Mouse (Mus musculus) bone marrow, adult 2 months (tissue): Measurements from ENCODE around the gene Fam207a. TPM values are rescaled to one million over a fixed set of nuclear protein-coding genes. Genes with fewer than 3 reads are reported as not detected.

Experiments
- H3K27ac ChIP-seq: fragments of 200-500 bp; 2 replicates; pipeline ENCODE4 v1.5.1; 2012; ENCODE audit warnings: low read depth, mild to moderate bottlenecking, control low read depth, inconsistent platforms, low read length; ENCODE audit not compliant: control insufficient read depth, poor library complexity, insufficient read depth
- H3K4me1 ChIP-seq: fragments of 200-500 bp; 2 replicates; pipeline ENCODE4 v1.6.1; 2011; ENCODE audit warnings: low read length; ENCODE audit not compliant: control insufficient read depth, insufficient read depth
- H3K4me3 ChIP-seq: fragments of 200-500 bp; replicated peaks from 2 replicates; pipeline ENCODE3; 2011; ENCODE audit warnings: mild to moderate bottlenecking, low read depth, low read length, control low read depth; ENCODE audit not compliant: control insufficient read depth
- CTCF ChIP-seq: fragments of 200-500 bp; IDR thresholded peaks from 2 replicates; pipeline ENCODE4 v1.5.1; 2011; ENCODE audit warnings: low read length, control low read depth; ENCODE audit not compliant: control insufficient read depth, insufficient read depth
- POLR2A ChIP-seq: fragments of 200-500 bp; IDR thresholded peaks from 2 replicates; pipeline ENCODE4 v1.6.1; 2011; ENCODE audit warnings: low read depth, mild to moderate bottlenecking, control low read depth, low read length, borderline replicate concordance; ENCODE audit not compliant: control insufficient read depth
- WGBS: fragments of 180-500 bp; shearing (Covaris S2); methylation state at CpG from one replicate; pipeline ENCODE4 v1.1.7; 2018; 5-methylcytosine and 5-hydroxymethylcytosine counted together
- polyA plus RNA-seq: library from polyadenylated mRNA; stranded (reverse); fragments of >200 nt; gene quantifications from 2 replicates; pipeline ENCODE4 v1.2.4, GENCODE M21; 2011; ENCODE audit warnings: low replicate concordance; ENCODE audit not compliant: missing spikeins, insufficient read depth, insufficient read length

Gene Fam207a
- polyA plus RNA-seq, 1 experiment, result 29.2 TPM

DNA sequence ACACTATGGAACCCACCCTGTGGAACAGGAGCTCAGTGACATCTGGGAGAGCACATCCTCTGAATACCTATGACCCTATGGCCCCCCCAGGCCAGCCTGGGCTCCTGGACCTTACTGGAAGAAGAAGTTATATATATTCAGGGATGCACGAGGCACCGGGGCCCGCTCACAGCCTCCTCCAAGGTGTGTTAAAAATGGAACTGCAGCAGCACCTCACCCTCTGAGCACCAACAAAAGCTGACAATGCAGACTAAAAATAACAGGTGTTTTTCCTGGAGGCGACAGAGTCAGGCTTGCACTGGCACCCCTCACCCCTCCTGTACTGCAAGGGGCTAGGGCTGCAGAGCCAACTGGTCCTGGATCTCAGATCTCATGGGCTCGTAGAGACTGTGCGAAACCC, 48.2 kb downstream of the Fam207a start:
- Histone ChIP-seq H3K27ac (no peak overlapping the region), H3K4me1 (no peaks in the 10 kb centered on the region), H3K4me3 (no peak overlapping the region)
- 73% methylated on average over 6 of the region's 6 CpGs for WGBS
- TF ChIP-seq POLR2A (no peak), CTCF (no peak)

DNA sequence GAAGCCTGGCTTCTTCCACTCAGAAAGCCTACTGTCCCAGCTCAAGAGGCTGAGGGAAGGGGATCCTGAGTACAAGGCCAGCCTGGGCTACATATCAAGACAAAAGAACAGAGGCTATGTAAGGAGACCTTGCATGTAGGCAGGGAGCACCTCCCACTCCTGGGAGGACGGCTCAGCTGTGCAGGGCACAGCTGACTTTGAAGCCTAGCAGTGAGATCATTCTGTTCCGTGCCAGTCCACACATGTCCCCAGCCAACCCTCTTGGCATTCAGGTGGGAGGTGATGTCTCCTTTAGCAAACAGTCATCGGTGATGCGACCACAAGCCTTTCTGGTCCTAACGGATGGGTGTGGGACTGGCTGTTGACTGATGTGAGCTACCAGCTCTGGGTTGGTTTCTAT, 49.7 kb downstream of the Fam207a start:
- H3K4me1 ChIP-seq, result no peaks in the 10 kb centered on the region
- H3K4me3 ChIP-seq, result no peak overlapping the region
- no peak overlapping the region for H3K27ac ChIP-seq
- TF ChIP-seq CTCF (no peak), POLR2A (no peak)
- WGBS, result 84% methylated on average over 5 of the region's 5 CpGs

GRCm38 (mm10) chr10:77464181-77464936, 51.2 kb downstream of the Fam207a start:
- WGBS, result 74% methylated on average over 10 of the region's 10 CpGs
- H3K4me1 ChIP-seq, result no peaks in the 10 kb centered on the region
- H3K27ac ChIP-seq, result no peak overlapping the region
- no peak overlapping the region for H3K4me3 ChIP-seq
- TF ChIP-seq CTCF (no peak), POLR2A (no peak)

GRCm38 (mm10) chr10:77461161-77461560, 54.4 kb downstream of the Fam207a start:
- H3K27ac ChIP-seq, result no peak overlapping the region
- no peak overlapping the region for H3K4me3 ChIP-seq
- TF ChIP-seq POLR2A (no peak), CTCF (no peak)
- WGBS, result 82% methylated on average over 8 of the region's 8 CpGs
- H3K4me1 ChIP-seq, result no peaks in the 10 kb centered on the region

- Histone ChIP-seq H3K27ac (no peak overlapping the region), H3K4me1 (no peaks in the 10 kb centered on the region), H3K4me3 (no peak overlapping the region)
- TF ChIP-seq POLR2A (no peak), CTCF (no peak)
- 64% methylated on average over 3 of the region's 3 CpGs for WGBS
Measured at GRCm38 (mm10) chr10:77457701-77458100, 57.9 kb downstream of the Fam207a start.

DNA sequence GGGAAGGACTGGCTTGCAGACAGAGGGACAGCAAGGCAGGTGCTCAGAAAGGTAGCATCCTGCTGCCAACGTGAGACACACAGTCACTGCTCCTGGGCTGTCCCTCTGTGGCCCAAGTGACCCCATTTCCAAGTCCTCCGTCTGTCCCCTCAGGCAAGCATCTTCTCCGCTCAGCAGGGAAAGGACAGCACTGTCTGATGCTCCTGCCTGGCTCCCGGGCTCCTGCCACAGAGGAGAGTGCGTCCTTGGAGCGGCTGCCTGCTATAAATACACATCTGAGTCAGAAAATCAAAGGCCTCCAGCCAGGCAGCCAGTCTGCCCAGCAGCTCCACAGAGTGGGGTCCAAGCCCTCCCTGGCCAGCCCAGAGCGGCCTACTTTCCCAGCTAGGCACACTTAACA, 59.1 kb downstream of the Fam207a start:
- H3K4me3 ChIP-seq, result no peak overlapping the region
- TF ChIP-seq CTCF (no peak), POLR2A (no peak)
- 78% methylated on average over 7 of the region's 7 CpGs for WGBS
- no peaks in the 10 kb centered on the region for H3K4me1 ChIP-seq
- no peak overlapping the region for H3K27ac ChIP-seq

DNA sequence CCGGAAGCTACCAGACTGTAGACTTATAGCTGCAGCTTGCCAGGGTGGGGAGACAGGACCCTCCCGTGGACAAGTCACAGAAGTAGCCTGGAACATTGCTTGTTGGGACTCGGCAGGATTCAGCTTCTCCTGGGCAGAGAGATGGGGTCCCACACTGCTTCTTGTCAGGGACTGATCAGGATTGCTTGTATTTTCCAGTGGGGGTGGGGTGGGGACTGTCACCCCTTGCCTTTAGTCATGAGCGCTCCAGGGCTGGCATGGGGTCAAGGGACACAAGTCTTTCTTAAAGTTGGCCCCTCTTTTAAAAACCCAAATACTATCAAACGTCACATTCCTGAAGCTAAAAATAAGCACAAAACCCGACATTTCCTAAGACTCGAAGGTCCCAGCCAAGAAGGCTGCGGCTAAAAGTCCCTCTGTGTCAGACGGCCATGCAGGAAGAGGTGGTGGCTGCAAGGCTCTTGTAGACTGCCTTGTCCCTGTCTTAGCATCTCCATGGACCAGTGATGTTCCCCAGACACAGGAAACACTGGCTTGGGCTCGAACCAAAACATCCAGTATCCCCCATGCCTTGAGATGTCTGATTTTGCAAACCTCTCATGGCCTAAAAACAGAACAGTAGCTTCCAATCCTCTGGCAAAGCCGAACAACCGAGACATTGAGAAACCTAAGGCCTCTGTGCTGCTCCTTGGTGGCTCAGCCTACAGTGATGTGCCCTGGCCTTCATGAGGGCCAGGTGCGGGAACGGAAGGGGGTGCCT, 60.2 kb downstream of the Fam207a start:
- Histone ChIP-seq H3K4me1 (no peaks in the 10 kb centered on the region), H3K4me3 (no peak overlapping the region), H3K27ac (no peak overlapping the region)
- 69% methylated on average over 14 of the region's 14 CpGs for WGBS
- no peak for TF ChIP-seq POLR2A
- TF ChIP-seq CTCF, result no peak

DNA sequence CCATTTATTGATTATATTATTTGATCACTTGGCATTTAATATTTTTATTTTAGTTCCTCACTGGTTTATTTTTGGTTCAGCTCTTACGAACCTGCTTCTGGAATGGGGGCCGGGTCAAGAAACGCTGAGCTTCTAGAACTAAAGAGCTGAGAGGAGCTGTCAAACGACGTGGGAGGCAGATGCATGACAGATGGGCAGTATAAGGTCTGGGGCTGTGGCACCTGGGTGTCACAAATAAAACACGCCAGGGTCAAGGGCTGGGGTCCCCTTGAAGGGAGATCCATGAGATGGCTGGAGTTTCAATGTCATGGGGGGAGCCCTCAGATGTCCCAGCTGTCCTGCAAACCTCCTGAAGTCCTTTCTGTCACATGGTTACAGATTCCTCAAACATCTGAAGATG, 60.8 kb downstream of the Fam207a start:
- Histone ChIP-seq H3K27ac (no peak overlapping the region), H3K4me3 (no peak overlapping the region), H3K4me1 (no peaks in the 10 kb centered on the region)
- 82% methylated on average over 6 of the region's 6 CpGs for WGBS
- TF ChIP-seq POLR2A (no peak), CTCF (no peak)
